Mouse (Mus musculus) megakaryocyte, embryonic 14.5 days (primary cell): ENCODE measurements around the gene Cnnm4. TPM values are rescaled to one million over a fixed set of nuclear protein-coding genes. Genes with fewer than 3 reads are reported as not detected.

Experiments used
- H3K27me3 ChIP-seq: replicated peaks from 2 replicates; pipeline ENCODE3; 2012; ENCODE audit warnings: inconsistent platforms
- H3K36me3 ChIP-seq: replicated peaks from 2 replicates; pipeline ENCODE3; 2012; ENCODE audit warnings: low read length, inconsistent platforms, mixed read lengths
- H3K4me1 ChIP-seq: 2 replicates; pipeline ENCODE4 v1.6.1; 2012; ENCODE audit warnings: inconsistent platforms
- H3K4me3 ChIP-seq: replicated peaks from 2 replicates; pipeline ENCODE3; 2012; ENCODE audit warnings: moderate library complexity, mild to moderate bottlenecking, inconsistent platforms
- H3K9me3 ChIP-seq: 2 replicates; pipeline ENCODE4 v1.6.1; 2012; ENCODE audit warnings: inconsistent platforms
- FLI1 ChIP-seq: IDR thresholded peaks from 2 replicates; pipeline ENCODE4 v1.6.1; 2012; ENCODE audit warnings: low read length, inconsistent platforms, mixed read lengths
- GATA1 ChIP-seq: IDR thresholded peaks from 3 replicates; pipeline ENCODE4 v1.6.1; 2012; ENCODE audit warnings: mixed read lengths, low read length, inconsistent platforms, borderline replicate concordance
- polyA plus RNA-seq: library from polyadenylated mRNA; stranded (reverse); fragments of >175 nt; gene quantifications from 2 replicates; pipeline ENCODE4 v1.2.3, GENCODE M21; 2012; ENCODE audit warnings: low replicate concordance; ENCODE audit not compliant: insufficient read depth

Gene Cnnm4
- polyA plus RNA-seq: 7.7 and 8.4 TPM in 2 replicates

DNA sequence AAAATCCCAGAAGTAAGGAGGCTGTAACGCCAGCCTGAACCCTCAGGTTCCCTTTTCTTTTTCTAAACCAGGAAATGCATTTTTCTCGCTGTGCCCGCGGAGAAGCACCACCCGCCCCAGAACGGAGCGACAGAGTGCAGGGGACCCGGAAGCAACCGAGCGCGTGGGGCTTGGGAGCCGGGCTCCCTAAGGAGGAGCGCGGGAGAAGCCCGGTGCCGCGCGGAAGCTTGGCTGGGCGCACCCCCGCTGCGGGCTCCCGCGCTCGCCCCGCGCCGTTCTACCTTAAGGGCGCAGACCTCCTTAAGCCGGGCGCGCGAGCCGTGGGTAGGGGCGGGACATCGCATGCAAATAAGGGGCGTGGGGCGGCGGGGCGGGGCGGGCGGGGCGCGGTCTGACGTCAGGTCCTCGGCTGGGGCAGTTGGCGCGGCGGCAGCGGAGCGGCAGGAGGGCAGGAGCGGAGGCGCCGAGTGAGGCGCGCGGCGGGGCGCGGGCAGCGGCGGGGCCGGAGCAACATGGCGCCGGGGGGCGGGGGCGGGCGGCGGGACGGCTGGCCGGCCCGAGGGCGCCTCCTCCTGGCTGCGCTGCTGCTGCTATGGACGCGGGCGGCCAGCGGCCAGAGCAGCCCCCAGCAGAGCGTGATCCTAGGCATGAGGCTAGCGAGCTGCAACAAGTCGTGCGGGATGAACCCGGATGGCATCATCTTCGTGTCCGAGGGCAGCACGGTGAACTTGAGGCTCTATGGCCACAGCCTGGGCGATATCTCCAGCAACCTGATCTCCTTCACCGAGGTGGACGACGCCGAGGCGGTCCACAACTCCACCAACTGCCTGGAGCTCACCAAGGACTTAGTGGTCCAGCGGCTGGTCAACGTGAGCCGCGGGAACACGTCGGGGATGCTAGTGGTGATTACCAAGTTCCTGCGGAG, at the start of gene Cnnm4:
Gene Cnnm4 (plus strand): TSS at position 440 of the 925 bp plus-strand sequence.
- TF ChIP-seq FLI1 (no peak), GATA1 (no peak)
- H3K4me1 ChIP-seq: peaks cover 92% of the 10 kb centered on the region
- peaks cover 2% of the 10 kb centered on the region for H3K27me3 ChIP-seq
- H3K4me3 ChIP-seq: peak within 1 kb of the TSS; percentile 100
- H3K9me3 ChIP-seq: no peaks in the 10 kb centered on the region
- H3K36me3 ChIP-seq: peaks cover 42% of the 10 kb centered on the region

DNA sequence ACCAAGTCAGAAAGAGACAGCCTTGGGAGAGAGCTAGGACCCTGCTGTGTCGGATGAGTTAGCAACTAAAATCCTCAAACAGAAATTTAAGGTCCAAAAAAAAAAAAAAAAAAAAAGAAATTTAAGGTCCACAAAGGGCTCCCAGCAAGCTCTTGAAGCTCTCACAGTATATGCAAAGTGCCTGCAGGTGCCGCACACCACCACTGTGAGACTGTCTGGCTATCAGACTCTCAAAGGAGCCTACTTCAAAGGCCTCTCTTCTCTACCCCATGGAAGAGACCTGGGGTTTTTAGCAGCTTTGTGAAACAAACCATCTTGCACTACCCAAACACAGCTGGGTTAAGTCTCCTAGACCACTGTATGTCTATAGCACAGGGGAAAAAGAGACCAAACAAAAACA, 41.9 kb upstream of the Cnnm4 start:
- H3K4me3 ChIP-seq: no peak overlapping the region
- no peak for TF ChIP-seq GATA1
- peaks cover 6% of the 10 kb centered on the region; the same call in 1 of the 2 replicates for H3K4me1 ChIP-seq
- H3K9me3 ChIP-seq: no peaks in the 10 kb centered on the region
- peaks cover 100% of the 10 kb centered on the region for H3K36me3 ChIP-seq
- no peaks in the 10 kb centered on the region for H3K27me3 ChIP-seq

DNA sequence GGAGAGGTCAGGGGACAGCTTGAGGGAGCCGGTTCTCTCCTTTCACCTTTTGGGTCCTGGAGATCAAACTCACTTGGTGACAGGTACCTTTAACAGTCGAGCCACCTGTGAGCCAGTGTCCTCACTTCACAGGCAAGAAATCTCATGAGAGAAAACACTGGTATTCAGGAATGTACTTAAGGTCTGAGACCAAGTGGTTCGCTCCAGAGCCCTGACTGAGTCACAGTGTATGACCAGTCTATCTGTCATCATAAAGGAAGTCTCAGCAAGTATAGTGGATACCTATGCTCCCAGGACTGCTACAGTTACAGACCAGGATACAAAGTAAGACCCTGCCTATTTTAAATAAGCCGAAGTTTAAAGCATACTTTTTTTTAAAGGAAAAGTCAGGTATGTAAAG, 38.4 kb upstream of the Cnnm4 start:
- Histone ChIP-seq H3K27me3 (no peaks in the 10 kb centered on the region), H3K4me1 (peaks cover 22% of the 10 kb centered on the region), H3K9me3 (no peaks in the 10 kb centered on the region), H3K36me3 (peaks cover 100% of the 10 kb centered on the region), H3K4me3 (no peak overlapping the region)
- TF ChIP-seq FLI1 (no peak), GATA1 (no peak)

DNA sequence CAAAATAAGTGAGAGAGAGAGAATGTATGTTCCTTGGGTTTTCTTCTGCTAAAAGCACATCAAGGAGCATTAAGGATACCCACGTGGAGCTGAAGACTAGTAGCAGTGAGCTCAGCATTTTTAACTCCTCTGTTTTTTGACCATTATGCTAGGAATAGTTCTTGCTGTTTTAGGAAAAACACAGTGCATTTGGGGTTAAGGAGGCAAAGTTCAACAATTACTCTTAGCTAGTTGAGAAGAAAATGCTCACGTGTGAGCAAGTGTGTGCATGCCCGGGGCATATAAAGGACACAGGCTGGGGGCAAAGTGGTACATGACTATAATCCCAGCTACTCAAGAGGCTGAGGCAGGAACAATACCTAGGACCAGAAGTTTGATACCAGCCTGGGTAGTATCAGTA, 37.8 kb upstream of the Cnnm4 start:
- H3K4me3 ChIP-seq: no peak overlapping the region
- TF ChIP-seq FLI1 (no peak), GATA1 (no peak)
- no peaks in the 10 kb centered on the region for H3K9me3 ChIP-seq
- peaks cover 22% of the 10 kb centered on the region for H3K4me1 ChIP-seq
- H3K36me3 ChIP-seq: peaks cover 100% of the 10 kb centered on the region
- no peaks in the 10 kb centered on the region for H3K27me3 ChIP-seq

DNA sequence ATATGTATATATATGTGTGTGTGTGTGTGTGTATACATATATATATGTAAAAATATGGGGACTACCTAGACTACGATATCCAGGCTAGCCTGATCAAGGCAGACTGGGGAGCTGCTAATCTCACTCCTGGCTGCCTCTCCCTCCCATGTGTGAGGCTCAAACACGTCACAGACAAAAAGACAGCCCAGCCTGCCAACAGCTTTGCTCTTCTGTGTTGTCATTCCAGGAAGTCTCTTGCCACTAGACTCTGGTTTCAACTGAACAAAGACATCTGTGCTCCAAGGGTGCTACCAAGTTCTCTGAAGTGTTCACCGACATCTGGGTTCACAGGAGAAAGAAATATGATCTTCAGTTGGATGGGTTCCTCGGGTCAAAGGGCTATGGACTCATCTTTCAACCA, 36.3 kb upstream of the Cnnm4 start:
- peaks cover 20% of the 10 kb centered on the region for H3K4me1 ChIP-seq
- H3K27me3 ChIP-seq: no peaks in the 10 kb centered on the region
- H3K4me3 ChIP-seq: no peak overlapping the region
- H3K36me3 ChIP-seq: peaks cover 100% of the 10 kb centered on the region
- TF ChIP-seq GATA1 (no peak), FLI1 (no peak)
- H3K9me3 ChIP-seq: no peaks in the 10 kb centered on the region

DNA sequence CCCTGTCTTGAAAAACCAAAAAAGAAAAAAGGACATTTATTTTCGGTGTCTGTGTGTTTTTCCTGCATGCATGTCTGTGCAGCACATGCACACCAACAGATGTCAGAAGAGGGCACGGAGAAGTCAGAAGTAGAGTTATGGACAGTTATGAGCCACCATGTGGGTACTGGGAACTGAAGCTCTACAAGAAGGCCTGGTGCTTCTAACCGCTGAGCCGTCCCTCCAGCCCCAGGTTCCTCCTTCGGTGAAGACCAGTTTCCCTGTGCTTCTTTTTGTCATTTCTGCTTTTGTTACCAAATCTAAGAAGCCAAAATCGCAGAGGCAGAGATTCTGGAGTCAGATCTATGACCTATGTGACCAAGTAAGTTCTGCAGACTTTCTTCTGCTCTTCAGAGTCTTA, 34.9 kb upstream of the Cnnm4 start:
- H3K4me3 ChIP-seq: no peak overlapping the region
- peaks cover 96% of the 10 kb centered on the region for H3K36me3 ChIP-seq
- TF ChIP-seq FLI1 (no peak), GATA1 (no peak)
- H3K4me1 ChIP-seq: peaks cover 19% of the 10 kb centered on the region
- H3K27me3 ChIP-seq: no peaks in the 10 kb centered on the region
- no peaks in the 10 kb centered on the region for H3K9me3 ChIP-seq

DNA sequence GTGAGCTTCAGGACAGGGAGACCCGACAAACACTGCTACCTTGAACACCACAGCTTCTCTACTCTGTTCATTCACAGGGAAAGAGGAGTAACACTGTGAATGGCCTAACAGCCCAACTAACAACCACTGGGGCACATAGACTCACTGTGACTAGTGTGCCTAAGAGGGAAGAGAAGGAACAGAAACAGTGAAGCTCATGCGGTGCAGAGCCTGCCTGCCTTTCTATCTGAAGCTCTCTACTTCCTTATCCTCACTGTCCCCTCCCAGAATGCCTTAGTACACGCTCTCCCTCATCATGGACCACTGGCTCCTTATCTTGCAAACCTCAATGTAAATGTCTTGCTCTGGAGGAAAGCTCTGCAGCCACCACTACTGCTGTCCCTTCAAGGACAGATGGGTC, 34.2 kb upstream of the Cnnm4 start:
- peaks cover 21% of the 10 kb centered on the region for H3K4me1 ChIP-seq
- no peaks in the 10 kb centered on the region for H3K27me3 ChIP-seq
- no peak for TF ChIP-seq GATA1
- TF ChIP-seq FLI1: no peak
- H3K4me3 ChIP-seq: peak overlapping the region; percentile 7
- peaks cover 96% of the 10 kb centered on the region for H3K36me3 ChIP-seq
- no peaks in the 10 kb centered on the region for H3K9me3 ChIP-seq

DNA sequence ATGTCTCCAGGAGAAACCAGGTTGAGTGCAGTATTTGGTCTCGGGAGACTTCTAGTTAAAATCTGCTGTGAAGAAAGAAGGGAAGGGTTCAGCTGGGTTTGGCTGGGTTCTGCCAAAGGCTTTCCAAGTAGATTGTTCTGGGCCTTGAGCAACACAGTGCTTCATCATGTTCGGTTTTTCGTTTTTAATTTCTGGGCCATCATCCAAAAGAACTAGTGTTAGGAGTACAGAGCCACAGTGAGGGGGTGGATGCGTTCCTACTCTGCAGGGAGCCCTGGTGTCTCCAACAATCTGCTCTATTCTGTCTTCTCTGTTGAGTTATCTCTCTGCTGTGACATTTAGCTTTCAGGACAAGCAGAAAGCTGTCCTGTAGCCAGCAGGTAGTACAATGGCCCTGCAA, 30.3 kb upstream of the Cnnm4 start:
- no peaks in the 10 kb centered on the region for H3K27me3 ChIP-seq
- H3K4me1 ChIP-seq: peaks cover 35% of the 10 kb centered on the region
- peaks cover 71% of the 10 kb centered on the region for H3K36me3 ChIP-seq
- TF ChIP-seq GATA1: no peak
- no peak for TF ChIP-seq FLI1
- H3K9me3 ChIP-seq: no peaks in the 10 kb centered on the region
- no peak overlapping the region for H3K4me3 ChIP-seq

DNA sequence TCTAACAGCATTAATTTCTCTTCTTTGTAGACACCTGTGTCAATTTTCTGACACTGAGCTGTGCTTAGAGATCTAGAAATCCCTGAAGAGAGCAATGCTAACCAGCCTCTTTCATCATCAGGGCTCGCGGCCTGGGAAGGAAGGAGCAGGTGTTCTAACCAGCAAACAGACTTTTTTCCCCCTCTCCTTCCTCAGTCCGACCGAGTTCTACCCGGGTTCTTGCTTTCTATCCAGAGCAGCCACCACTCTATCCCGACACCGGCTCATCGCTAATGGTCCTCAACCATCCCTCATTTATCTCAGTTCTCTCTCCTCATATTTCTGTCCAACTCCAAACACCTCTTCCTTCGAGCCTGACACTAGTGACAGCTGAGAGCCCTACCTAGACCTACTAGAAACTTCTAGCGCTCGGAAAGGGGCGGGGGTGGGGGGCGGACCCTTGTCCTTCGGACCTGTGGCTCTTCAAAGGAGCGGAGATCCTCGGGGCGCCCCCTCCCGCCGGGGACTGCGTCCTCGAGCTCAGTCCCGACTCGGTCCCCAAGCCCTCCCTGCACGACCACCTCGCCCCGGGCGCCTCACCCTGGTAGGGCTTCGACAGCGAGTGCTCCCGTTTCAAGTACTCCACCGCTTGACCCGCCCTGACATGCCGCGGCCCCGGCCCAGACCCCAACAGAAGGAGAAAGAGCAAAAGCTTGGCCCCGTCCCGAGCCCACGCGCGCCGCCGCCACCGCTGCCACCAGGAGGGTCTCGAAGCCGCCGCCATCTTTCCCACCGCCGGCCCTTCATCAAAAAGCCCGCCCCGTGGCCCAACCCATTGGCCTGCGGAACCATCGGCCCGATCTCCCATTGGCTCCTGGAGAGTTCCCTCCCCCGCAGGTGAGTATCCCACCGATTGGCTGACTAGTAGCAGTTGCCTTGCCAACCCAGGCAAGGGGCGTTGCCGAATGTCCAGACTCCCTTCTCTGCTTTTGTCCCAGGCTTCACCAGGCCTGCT, 26.7 kb upstream of the Cnnm4 start, which contains the start of gene Lman2l:
Gene Lman2l (minus strand): TSS at position 801 of the 994 bp plus-strand sequence.
- peak within 1 kb of the TSS; percentile 98 for H3K4me3 ChIP-seq

More for the DNA sequence above, 26.7 kb upstream of the Cnnm4 start, which contains the start of gene Lman2l:
- no peaks in the 10 kb centered on the region for H3K27me3 ChIP-seq
- H3K9me3 ChIP-seq: peaks cover 11% of the 10 kb centered on the region
- peaks cover 41% of the 10 kb centered on the region for H3K4me1 ChIP-seq
- TF ChIP-seq GATA1 (no peak), FLI1 (no peak)
- H3K36me3 ChIP-seq: peaks cover 34% of the 10 kb centered on the region
